Mouse (Mus musculus): ENCODE data around the gene Bco1.
A peak's percentile ranks its signal among the peaks of the same experiment; 100 is the strongest.

Bco1 gene

DNA sequence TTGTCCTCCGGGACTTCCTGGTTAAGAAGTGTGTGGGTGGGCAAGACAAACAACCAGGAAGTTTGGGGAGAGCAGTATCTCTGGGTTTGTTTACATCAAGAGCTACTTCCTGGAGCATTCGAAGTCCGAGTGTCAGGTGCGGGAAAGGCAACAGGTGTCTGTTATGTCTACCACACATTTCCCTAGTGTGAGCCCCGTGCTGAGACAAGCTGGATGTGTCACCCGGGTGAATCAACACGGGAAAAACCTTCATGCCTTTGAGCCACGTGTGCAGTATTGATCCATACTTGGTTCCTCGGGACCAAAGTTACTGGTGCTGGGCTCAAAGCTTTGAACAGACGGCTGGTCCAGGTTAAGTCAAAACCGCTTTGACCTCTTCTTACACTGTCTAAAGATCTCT is 41.7 kb downstream of the Bco1 start:
- no peak for DNase-seq (ENCODE audit: low read depth, low spot score)

DNA sequence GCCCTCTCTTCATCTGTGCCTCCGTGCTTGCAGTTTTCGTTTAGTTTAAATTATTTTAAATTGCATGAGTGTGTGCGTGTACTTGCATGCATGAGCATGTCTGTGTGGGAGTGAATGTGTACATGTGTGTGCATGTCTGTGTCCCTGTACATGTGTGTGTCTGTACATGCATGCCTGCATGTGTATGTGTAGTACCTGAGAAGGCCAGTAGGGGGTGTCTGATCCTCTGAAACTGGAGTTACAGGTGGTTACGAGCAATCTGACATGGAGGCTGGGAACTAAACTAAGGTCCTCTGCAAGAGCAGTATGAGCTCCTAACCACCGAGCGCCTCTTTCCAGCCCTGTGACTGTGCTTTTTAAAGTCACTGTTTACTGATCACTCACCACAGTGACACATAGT is 52.9 kb downstream of the Bco1 start:
- no peak for DNase-seq (ENCODE audit: low read depth, low spot score)

DNA sequence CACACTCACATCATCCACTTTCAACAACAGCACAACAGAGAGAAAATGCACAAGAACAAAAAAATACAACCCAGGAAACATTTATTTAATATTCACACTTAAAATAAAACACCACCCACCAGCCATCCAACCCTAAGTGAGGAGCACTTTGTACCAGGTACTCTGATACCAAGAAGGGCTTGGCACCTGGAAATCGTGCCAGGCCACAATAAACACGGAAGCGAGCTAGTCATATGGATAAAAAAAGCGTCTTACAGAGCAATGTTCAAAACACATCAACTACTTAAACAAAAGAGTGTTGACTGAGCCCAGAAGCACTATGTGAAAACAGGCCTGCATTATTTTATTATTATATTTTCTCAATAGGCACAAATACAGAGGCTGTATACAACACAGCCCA is 60.5 kb downstream of the Bco1 start:
- no peak for DNase-seq (ENCODE audit: low read depth, low spot score)

DNA sequence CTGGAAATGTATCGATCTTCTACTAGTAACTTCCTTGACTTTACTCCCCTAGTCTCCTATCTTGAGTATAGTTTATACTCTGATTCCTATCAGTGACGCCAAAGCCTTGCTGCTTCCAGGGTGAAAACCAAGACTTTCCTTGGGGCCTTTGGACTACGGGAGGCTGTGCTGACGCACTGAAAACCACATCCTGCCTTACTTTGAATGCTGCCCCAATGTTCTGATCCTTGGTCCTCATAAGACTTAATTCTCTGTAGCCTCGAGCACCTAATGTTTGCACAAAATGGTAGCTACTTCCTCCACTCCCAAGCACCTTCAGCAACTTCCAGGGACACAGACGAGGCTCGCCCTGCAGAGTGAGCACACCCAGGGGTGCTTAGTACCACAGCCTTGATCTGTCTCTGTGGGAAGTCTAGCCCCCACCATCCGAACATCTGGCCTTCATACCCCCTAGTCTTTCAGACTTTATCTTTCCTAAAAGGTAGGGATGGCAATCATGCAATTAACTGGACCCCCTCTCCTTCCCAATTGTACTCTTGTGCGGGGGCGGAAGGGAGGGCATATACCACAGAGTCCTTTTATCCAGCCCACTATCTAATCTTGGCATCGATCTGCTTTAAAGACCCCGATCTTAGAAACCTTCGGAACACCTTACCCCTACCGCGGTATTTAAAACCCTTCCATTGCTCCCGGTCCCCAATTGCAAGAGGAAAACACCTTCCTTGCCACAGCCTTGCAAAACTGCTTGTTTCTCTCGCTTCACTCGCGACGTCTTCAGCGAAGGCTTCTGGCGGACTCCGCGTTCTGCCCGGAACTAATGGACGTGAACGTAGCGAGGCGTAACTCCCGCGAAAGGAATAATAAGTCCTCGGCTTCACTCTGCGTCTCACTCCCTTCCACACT is 61.5 kb downstream of the Bco1 start:
- DNase-seq (ENCODE audit: low read depth, low spot score) = no peak

DNA sequence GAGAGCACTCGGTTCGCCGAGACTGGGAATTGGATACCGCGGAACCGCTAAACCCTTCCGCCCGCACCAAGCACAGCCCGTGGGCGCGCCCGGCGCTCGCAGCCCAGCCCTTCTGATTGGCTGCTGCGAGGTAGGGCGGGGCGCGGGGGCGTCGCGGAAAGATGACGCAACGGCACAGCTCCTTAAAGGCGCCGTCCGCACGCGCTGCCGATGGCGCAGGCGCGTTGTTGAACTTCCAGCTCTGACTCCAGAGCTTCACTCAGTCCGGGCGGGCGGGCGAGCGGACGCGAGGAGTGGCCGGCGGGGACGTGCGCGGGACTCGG is 62.1 kb downstream of the Bco1 start:
- DNase-seq (ENCODE audit: low read depth, low spot score) = peak; percentile 98

DNA sequence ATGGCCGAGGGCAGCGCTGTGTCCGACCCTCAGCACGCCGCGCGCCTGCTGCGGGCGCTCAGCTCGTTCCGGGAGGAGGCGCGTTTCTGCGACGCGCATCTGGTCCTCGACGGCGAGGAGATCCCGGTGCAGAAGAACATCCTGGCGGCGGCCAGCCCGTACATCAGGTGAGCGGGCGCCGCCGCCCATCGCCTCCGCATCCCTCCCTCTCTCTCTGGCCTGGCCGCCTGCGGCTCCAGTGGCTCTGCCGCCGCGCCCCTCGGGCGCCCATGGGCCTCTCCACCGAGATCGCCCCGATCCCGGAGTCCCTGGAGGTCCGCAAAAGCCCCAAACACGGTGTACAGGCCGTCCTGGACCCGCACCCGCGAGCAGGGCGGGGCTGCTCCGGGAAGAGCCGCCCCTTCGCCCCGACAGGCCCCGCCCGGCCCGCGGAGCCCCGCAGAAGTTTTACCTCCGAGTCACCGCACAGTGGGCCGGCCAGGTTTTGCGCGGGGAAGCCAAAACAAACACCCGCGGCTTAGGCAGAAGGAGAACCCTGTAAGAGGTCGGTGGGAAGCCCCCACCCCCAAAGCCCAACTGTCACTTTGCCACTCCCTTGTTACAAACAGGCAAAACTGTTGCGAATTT is 62.6 kb downstream of the Bco1 start, which contains the start of gene Gan:
Gan (plus strand) TSS at position 1 of the 627 bp plus-strand sequence.
- no peak for DNase-seq (ENCODE audit: low read depth, low spot score)

DNA sequence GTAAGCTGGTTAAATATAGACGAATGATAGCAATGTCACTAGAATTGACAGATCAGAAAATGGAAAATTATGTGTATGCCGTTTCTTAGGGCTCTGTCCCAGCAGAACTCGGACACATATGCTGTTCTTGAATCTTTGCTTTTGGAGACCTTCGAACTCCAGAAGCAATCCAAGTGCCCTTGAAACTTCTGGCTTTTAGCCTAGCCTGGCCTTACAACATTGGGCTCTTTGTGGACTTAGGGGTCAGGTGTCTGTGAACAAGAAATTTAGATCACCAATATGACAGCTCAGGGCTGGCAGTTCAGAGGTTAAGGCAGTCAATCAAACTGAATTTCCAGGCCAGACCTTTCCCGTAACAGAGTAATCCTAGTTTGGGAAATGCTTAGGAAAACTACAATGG is 63.4 kb downstream of the Bco1 start:
- DNase-seq (ENCODE audit: low read depth, low spot score) = no peak

DNA sequence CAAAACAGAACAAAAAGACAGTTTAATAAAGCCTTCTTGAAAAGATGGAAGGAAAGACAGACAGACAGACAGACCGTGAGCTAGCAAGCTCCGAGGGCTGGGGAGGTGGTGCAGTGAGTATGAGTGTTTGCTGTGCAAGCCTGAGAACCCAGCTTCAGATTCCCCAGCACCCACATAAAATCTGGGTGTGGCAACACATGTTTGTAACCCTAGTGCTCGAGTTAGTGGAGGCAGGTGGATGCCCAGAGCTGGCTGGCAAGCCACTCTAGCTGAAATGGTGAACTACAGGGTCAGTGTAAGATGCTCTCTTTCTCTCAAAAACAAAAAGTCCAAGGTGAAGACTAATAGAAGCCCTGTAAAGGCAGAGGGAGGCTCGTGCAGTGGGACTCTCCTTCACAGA is 69.3 kb downstream of the Bco1 start:
- no peak for DNase-seq (ENCODE audit: low read depth, low spot score)

DNA sequence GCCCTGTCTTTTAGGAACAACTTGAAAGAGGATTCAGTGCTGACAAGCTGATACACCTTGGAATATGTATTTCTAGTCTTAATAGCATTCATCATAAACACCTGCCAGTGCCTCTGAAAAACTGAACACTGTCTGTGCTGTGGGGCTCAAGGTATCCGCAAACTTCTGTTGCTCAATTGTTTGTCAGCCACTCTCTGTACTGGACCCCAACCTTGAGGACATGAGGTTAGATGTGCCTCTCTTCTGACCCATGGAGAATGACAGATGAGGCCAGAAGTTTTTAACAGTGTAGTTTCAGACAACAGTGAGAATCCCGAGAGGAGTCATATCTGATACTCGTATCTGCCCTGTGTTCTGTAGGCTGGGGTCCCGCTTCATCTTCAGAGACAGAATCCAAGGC is 69.9 kb downstream of the Bco1 start:
- DNase-seq (ENCODE audit: low read depth, low spot score) = no peak

DNA sequence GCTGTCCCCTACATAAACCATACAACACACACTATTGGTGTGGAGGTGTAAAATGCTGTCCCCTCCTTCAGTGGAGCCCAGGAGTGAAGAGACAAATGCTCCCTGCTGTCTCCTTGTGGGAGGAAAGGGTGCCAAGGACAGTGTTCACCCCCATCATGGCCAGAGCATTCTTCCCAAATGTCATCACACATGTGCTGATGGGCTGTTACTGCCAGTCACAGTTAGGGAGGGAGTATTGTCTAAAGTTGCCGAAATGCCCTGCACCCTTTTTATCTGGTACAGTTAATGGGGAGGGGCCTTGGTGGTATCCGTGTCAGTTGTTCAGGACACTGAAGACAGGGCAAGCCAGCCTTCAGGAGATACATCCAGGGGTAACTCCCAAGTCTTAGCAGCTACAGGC is 70.9 kb downstream of the Bco1 start:
- DNase-seq (ENCODE audit: low read depth, low spot score) = no peak

DNA sequence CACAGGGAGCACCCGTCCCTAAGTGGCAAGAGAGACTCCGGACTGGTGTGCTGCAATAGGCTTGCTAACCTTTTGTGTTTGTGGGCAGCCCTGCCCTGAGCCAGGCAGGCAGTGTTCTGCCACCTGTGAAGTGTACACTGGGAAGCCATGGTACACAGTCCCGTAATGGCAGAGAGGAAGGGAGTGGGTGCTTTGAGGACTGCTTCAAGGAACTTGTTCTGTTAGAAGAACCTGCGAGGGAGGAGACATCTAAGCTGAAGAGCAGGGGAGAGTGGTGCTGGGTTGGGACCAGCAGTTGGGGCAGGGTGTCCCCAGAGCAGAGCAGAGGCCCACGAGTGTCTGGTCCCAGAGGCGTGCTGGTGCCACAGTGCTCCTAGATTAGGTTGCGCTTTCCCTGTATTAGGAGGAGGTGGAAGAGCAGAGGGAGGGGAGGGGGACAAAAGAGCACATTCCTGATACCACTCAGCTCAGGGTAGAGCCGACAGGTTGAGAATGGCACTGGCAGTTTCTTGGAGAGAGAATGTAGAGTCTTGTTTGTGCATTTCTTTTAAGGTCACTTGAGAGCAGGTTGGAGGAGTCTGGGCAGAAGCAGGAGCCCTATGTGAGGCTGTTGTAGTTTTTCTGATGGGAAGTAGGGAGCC is 71.7 kb downstream of the Bco1 start:
- no peak for DNase-seq (ENCODE audit: low read depth, low spot score)

DNA sequence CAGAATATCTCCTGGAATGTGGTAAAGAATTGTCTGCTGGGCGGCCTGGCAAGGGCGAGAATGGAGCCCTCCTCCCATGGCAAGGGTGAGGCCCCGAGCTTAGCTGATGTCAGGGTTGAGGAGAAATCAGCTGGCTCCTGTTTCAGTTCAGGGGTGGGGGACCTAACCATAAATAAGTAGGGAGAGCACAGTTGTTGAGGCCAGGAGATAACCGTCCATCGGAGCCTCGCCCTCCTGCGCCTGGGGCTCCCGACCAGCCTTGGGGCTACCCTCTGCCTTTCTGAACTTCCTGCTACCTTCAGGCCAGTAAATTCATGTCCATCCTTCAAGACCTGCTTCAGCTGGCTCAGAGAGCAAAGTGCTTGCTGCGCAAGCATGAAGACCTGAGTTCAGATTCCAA is 72.7 kb downstream of the Bco1 start:
- peak; percentile 25 for DNase-seq (ENCODE audit: low read depth, low spot score)

DNA sequence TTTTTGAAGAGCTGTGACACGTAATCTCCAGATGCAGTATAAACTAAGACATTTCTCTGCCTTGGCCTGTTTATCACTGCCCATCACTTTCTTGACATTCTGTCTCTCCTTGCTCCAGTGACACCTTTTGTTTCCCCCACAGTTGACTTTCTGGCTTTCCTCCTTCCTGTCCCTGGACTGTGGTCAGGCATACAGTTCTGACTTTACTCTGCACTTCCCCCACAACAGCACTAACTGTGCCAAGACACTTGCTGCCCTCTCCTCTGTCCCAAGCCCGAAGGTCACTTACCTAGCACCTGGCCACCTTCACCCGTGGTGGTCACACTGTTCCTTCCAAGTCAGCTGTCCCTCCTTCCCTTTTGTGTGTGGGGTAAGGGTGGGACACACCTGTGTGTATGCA is 76.2 kb downstream of the Bco1 start:
- DNase-seq (ENCODE audit: low read depth, low spot score) = no peak

DNA sequence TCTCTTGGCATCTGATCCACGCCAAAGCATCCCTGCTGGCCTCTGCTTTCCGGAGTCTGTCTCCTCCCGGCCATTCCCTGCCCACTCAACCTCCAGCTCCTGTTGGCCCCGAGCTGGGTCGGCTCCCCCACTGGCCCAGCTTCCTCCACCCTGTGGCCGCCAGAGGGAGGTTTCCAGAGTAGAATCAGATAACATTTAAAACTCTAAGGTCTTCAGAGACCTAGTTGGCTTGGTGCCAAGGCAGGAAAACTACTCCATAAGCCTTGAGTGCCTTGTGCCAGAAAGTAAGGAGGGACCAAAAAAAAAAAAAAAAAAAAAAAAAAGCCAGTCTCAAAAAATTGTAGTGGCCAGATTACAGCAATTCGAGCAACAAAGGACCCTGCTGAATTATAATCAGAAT is 77.2 kb downstream of the Bco1 start:
- peak; percentile 46 for DNase-seq (ENCODE audit: low read depth, low spot score)

DNA sequence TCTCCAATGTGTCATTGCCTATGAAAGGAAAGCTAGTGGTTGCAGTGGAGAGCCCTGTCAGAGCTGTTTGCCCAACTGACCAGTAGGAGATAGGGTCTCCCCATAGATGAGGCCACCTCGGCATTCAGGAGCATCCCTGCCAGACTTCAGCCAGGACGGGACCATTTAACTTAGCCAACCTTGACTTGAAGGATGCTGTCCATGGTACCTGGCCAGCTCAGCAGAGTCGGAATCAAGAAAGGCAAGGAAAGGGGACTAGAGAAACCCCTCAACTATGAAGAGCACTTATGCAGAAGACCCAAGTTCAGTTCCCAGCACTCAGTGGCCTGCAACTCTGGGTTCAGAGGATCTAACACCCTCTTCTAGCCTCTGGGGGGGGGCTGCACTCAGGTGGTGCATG is 78.0 kb downstream of the Bco1 start:
- DNase-seq (ENCODE audit: low read depth, low spot score) = no peak

DNA sequence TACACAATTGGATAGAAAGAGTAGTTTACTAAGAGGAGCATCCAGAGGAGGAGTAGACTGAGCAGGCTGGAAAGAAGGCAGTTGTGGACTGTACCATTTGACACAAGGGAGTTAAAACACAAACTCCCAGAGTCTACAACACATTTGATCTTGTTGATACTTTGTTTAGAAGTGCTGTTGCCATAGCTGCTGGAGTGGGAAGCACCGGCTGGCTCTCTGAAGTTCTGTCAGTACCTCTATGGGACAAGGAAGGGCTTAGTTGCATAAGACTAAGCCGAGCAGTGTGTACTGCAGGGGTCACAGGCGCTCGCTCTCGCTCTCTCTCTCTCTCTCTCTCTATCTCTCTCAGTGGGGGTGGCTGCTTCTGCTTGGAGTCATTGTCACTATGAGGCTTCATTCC is 78.9 kb downstream of the Bco1 start:
- no peak for DNase-seq (ENCODE audit: low read depth, low spot score)

DNA sequence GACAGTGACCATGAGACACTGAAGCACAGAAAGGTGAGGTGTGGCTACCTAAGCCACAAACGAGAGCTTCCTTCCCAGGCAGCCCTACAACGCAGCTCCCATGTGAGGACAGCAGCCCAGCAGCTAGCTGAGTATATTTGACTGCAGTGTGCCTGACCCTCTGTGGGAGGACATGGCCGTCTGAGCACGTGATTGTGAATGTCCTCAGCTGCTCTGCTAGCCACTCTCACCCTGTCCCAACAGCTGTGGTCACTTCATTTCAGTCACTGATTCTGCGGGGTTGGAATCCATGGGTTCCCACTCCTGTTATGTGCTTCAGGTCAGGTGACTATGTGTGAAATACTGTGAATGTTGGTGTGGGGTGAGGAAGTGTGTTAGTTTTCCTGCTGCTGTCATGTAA is 80.7 kb downstream of the Bco1 start:
- no peak for DNase-seq (ENCODE audit: low read depth, low spot score)

DNA sequence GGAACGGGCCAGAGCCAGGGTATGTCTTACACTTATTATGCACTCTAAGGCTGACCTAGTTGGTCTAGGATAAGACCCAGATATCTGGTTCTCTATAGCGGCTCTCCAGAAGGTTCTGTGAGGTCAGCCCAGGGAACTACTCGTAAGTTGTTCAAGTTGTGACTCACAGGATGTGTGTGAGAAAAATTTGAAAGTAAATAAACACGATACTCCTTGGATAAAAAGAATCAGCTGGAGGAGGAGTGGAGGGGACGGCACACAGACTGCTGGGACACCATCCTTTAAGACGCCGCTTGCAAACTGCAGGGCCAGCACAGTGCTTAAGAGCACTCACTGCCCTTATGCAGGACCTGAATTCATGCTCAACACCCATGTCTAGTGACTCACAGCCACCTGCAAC is 81.6 kb downstream of the Bco1 start:
- DNase-seq (ENCODE audit: low read depth, low spot score) = no peak

DNA sequence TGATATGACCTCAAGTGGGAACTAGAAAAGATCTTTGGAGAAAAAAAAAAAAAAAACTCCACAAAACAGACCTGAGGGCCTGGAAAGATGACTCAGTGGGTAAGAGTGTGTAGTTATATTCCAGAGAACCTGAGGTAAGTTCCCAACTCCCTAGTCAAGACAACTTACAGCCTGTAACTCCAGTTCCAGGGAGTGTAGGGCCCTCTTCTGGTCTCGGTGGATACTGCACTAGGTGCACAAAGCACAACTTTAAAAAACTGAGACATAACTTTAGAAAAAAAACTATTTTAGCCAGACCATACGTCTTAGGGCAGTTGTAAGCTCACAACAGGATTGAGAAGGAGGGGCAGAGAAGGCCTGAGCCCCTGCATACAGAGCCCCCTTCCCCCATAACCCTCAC is 82.4 kb downstream of the Bco1 start:
- DNase-seq (ENCODE audit: low read depth, low spot score) = no peak

DNA sequence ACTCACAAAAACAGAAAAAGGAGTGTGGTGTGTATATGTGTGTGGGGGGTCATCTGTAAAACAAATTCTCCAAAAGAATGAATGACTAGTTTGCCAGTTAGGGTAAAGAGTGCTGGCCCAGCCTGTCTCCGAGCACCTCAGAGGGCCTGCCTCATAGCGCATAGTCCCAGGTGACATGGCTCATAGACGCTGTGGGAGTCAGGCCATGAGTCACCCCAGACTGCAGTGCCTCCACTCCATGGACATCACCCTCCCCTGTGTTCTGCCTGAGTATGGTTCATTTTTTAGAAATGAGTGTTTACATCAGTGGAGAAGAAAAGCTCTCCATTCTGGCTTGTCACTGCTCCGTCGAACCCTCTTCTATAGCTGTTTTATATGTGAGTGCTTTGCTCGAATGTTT is 83.0 kb downstream of the Bco1 start:
- DNase-seq (ENCODE audit: low read depth, low spot score) = no peak

DNA sequence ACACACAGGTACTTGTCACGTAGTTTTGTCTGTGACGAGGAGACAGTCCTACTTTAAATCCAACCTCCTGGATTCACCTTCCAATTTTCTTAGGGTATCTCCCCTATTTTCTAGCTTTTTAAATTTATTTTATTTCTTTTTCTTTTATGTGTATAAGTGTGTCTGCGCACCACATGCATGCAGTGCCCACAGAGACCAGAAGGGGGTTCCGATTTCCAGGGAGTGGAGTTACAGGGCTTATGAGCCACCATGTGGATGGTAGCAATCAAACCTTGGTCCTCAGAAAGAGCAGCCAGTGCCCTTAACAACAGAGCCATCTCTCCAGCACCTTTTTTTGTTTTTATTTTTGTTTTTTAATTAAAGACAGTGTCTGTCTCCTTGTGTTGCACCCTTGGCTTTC is 87.1 kb downstream of the Bco1 start:
- DNase-seq (ENCODE audit: low read depth, low spot score) = no peak
